Mouse (Mus musculus) left cerebral cortex, postnatal 25 days (tissue): ENCODE measurements around the gene Slx4ip. TPM values are rescaled to one million over a fixed set of nuclear protein-coding genes. Genes with fewer than 3 reads are reported as not detected.

ENCODE experiments used
- DNase-seq, 2 experiments: peaks; one replicate each; pipeline ENCODE4 v3.0.0; 2022; ENCODE audit warnings: low spot score in 2 of 2, mixed read lengths in 1 of 2
- intact Hi-C: fragments of 180-260 bp; cut with DNase I; formaldehyde crosslinking; loops from one replicate; pipeline ENCODE4 v1.15.1; 2025
- total RNA-seq, 2 experiments: library from RNA; stranded (reverse); gene quantifications; 2 replicates each; pipeline ENCODE4 v1.2.3; 2021

Slx4ip gene
- total RNA-seq, 2 experiments from 2014 or later, result 9.3 to 10.0 TPM

- DNase-seq, result no peak
- intact Hi-C loops, result no loop called here
These were observed 200.9 kb downstream of the Slx4ip start for GRCm38 (mm10) chr2:137091766-137092522.

- intact Hi-C loops, result no loop called here
- DNase-seq, result no peak
These were observed 201.7 kb downstream of the Slx4ip start for GRCm38 (mm10) chr2:137092523-137093297.

- intact Hi-C loops, result no loop called here
- no peak for DNase-seq
These were observed 202.2 kb downstream of the Slx4ip start for GRCm38 (mm10) chr2:137093298-137093630.

GRCm38 (mm10) chr2:137094301-137094700, 203.3 kb downstream of the Slx4ip start:
- no peak for DNase-seq
- intact Hi-C loops, result no loop called here

GRCm38 (mm10) chr2:137096981-137097460, 206.0 kb downstream of the Slx4ip start:
- intact Hi-C loops, result no loop called here

GRCm38 (mm10) chr2:137098269-137099035, 207.4 kb downstream of the Slx4ip start:
- no peak for DNase-seq
- intact Hi-C loops, result no loop called here

More at GRCm38 (mm10) chr2:137096981-137097460, 206.0 kb downstream of the Slx4ip start:
- no peak for DNase-seq

GRCm38 (mm10) chr2:137099211-137099734, 208.3 kb downstream of the Slx4ip start:
- intact Hi-C loops, result no loop called here
- no peak for DNase-seq

- no peak for DNase-seq
- intact Hi-C loops, result no loop called here
These were observed 210.1 kb downstream of the Slx4ip start for GRCm38 (mm10) chr2:137101074-137101473.

- no peak for DNase-seq
- intact Hi-C loops, result no loop called here
These were observed 216.2 kb downstream of the Slx4ip start for GRCm38 (mm10) chr2:137107203-137107602.

GRCm38 (mm10) chr2:137107946-137108345, 216.9 kb downstream of the Slx4ip start:
- intact Hi-C loops, result no loop called here
- DNase-seq, result no peak

- DNase-seq, result peak in 1 of 2 experiments; percentile 13
- intact Hi-C loops, result loop anchor here (10.0 kb wide), 2 partner anchors 195 to 835 kb away; no protein-coding TSS in a partner anchor
These were observed 218.5 kb downstream of the Slx4ip start for GRCm38 (mm10) chr2:137109321-137110213.

GRCm38 (mm10) chr2:137110214-137110898, 219.3 kb downstream of the Slx4ip start:
- intact Hi-C loops, result loop anchor here (10.0 kb wide), 2 partner anchors 196 to 834 kb away; no protein-coding TSS in a partner anchor
- no peak for DNase-seq

- no peak for DNase-seq
These were observed 222.5 kb downstream of the Slx4ip start for GRCm38 (mm10) chr2:137113288-137114061.

GRCm38 (mm10) chr2:137114248-137115096, 223.5 kb downstream of the Slx4ip start:
- peak; percentile 63 to 64 for DNase-seq
- intact Hi-C loops, result loop anchor here (10.0 kb wide), 2 partner anchors 200 to 830 kb away; no protein-coding TSS in a partner anchor

More at GRCm38 (mm10) chr2:137113288-137114061, 222.5 kb downstream of the Slx4ip start:
- intact Hi-C loops, result loop anchor here (10.0 kb wide), 2 partner anchors 199 to 831 kb away; no protein-coding TSS in a partner anchor

GRCm38 (mm10) chr2:137115241-137116024, 224.4 kb downstream of the Slx4ip start:
- intact Hi-C loops, result loop anchor here (2.0 to 10.0 kb wide), 3 partner anchors 201 to 829 kb away; no protein-coding TSS in a partner anchor
- DNase-seq, result no peak
